Mouse (Mus musculus) limb, embryonic 12.5 days (tissue): ENCODE results near the gene Nipbl. TPM values are rescaled to one million over a fixed set of nuclear protein-coding genes. Genes with fewer than 3 reads are reported as not detected.
"Not testable (repeated sequence)": the region's sequence is repeated elsewhere in the genome, so short reads cannot be mapped to it uniquely, and the experiment has no call there.

Experiments
- ATAC-seq: fragments of 200-750 bp; cut with Nextera tagmentation; 2 replicates; pipeline ENCODE4 v1.8.0; 2017; ENCODE audit warnings: low read depth, moderate TSS enrichment; ENCODE audit not compliant: insufficient number of reproducible peaks, insufficient read depth, low FRiP score, low TSS enrichment
- H3K27ac ChIP-seq: fragments of 300-500 bp; sonication (generic); 2 replicates; pipeline ENCODE4 v1.5.1; 2016; ENCODE audit warnings: mild to moderate bottlenecking, moderate library complexity
- H3K27me3 ChIP-seq: fragments of 300-500 bp; sonication (generic); 2 replicates; pipeline ENCODE4 v1.6.1; 2016; ENCODE audit warnings: mild to moderate bottlenecking, moderate library complexity
- H3K36me3 ChIP-seq: fragments of 300-500 bp; sonication (generic); 2 replicates; pipeline ENCODE4 v1.6.1; 2016; ENCODE audit warnings: mild to moderate bottlenecking, moderate library complexity
- H3K4me1 ChIP-seq: fragments of 300-500 bp; sonication (generic); replicated peaks from 2 replicates; pipeline ENCODE4 v1.6.1; 2016
- H3K4me2 ChIP-seq: fragments of 300-500 bp; sonication (generic); 2 replicates; pipeline ENCODE4 v1.6.1; 2016; ENCODE audit warnings: mild to moderate bottlenecking, moderate library complexity
- H3K4me3 ChIP-seq: fragments of 300-500 bp; sonication (generic); replicated peaks from 2 replicates; pipeline ENCODE4 v1.5.1; 2016; ENCODE audit warnings: mild to moderate bottlenecking
- H3K9ac ChIP-seq: fragments of 300-500 bp; sonication (generic); replicated peaks from 2 replicates; pipeline ENCODE4 v1.6.1; 2016; ENCODE audit warnings: mild to moderate bottlenecking, moderate library complexity
- H3K9me3 ChIP-seq: fragments of 300-500 bp; sonication (generic); 2 replicates; pipeline ENCODE4 v1.6.1; 2016; ENCODE audit warnings: mild to moderate bottlenecking, moderate library complexity
- WGBS: fragments of 180-500 bp; shearing (Covaris S2); methylation state at CpG from one replicate; pipeline ENCODE4 v1.1.7; 2016; 5-methylcytosine and 5-hydroxymethylcytosine counted together
- polyA plus RNA-seq: library from polyadenylated mRNA; unstranded; fragments of >200 nt; fragmentation: Nextera tagmentation; extraction: Ambion mirVana; gene quantifications from 2 replicates; pipeline ENCODE4 v1.2.1, GENCODE M21; 2016

Nipbl gene
- polyA plus RNA-seq, 1 experiment from 2014 or later, result 22.9 TPM

GRCm38 (mm10) chr15:8291251-8291650 is 153.0 kb downstream of the Nipbl start:
- Histone ChIP-seq H3K27me3 (no peaks in the 10 kb centered on the region), H3K27ac (no peak overlapping the region; the same call in 1 of the 2 replicates), H3K4me2 (no peak overlapping the region), H3K4me3 (no peak overlapping the region), H3K9ac (no peak overlapping the region), H3K36me3 (peaks cover 60% of the 10 kb centered on the region), H3K9me3 (no peaks in the 10 kb centered on the region), H3K4me1 (no peaks in the 10 kb centered on the region)
- WGBS, result 79% methylated on average over 14 of the region's 14 CpGs
- peak; percentile 78; the same call in 1 of the 2 replicates for ATAC-seq

- H3K4me3 ChIP-seq, result no peak overlapping the region
- no peak overlapping the region for H3K4me2 ChIP-seq
- ATAC-seq, result no peak
- WGBS, result 94% methylated on average over 2 of the region's 2 CpGs
- no peaks in the 10 kb centered on the region for H3K27me3 ChIP-seq
- H3K27ac ChIP-seq, result no peak overlapping the region
- no peaks in the 10 kb centered on the region for H3K9me3 ChIP-seq
- no peaks in the 10 kb centered on the region for H3K4me1 ChIP-seq
- no peak overlapping the region for H3K9ac ChIP-seq
- no peaks in the 10 kb centered on the region for H3K36me3 ChIP-seq
These were observed 162.1 kb downstream of the Nipbl start for GRCm38 (mm10) chr15:8282155-8282554.

- ATAC-seq, result no peak
- 80% methylated on average over 7 of the region's 7 CpGs for WGBS
These were observed 162.6 kb downstream of the Nipbl start for GRCm38 (mm10) chr15:8281701-8282100.

GRCm38 (mm10) chr15:8279929-8280610 is 164.2 kb downstream of the Nipbl start:
- Histone ChIP-seq H3K4me3 (peak overlapping the region; percentile 36), H3K27me3 (no peaks in the 10 kb centered on the region), H3K9me3 (peaks cover 6% of the 10 kb centered on the region; the same call in 1 of the 2 replicates), H3K4me2 (peak overlapping the region; percentile 53), H3K9ac (0 out of 2 replicates have a peak overlapping the region, but pooled peaks have one; percentile 18), H3K36me3 (peaks cover 1% of the 10 kb centered on the region; the same call in 1 of the 2 replicates), H3K4me1 (no peaks in the 10 kb centered on the region), H3K27ac (no peak overlapping the region)
- no peak for ATAC-seq
- WGBS, result 74% methylated on average over 20 of the region's 20 CpGs

More at GRCm38 (mm10) chr15:8281701-8282100, 162.6 kb downstream of the Nipbl start:
- H3K27me3 ChIP-seq, result no peaks in the 10 kb centered on the region
- no peak overlapping the region for H3K9ac ChIP-seq
- H3K4me2 ChIP-seq, result no peak overlapping the region
- H3K9me3 ChIP-seq, result no peaks in the 10 kb centered on the region
- H3K4me1 ChIP-seq, result no peaks in the 10 kb centered on the region
- H3K4me3 ChIP-seq, result no peak overlapping the region
- H3K27ac ChIP-seq, result no peak overlapping the region
- H3K36me3 ChIP-seq, result no peaks in the 10 kb centered on the region

- WGBS, result 54% methylated on average over 17 of the region's 17 CpGs
- ATAC-seq, result no peak
These were observed 164.9 kb downstream of the Nipbl start for GRCm38 (mm10) chr15:8279320-8279779.

GRCm38 (mm10) chr15:8277916-8278315 is 166.3 kb downstream of the Nipbl start:
- H3K9me3 ChIP-seq, ATAC-seq, H3K27me3 ChIP-seq, H3K4me2 ChIP-seq, H3K4me1 ChIP-seq, H3K4me3 ChIP-seq, H3K9ac ChIP-seq, H3K27ac ChIP-seq: not testable (repeated sequence)
- H3K36me3 ChIP-seq, result peaks cover 17% of the 10 kb centered on the region
- WGBS, result 96% methylated on average over 4 of the region's 4 CpGs

More at GRCm38 (mm10) chr15:8279320-8279779, 164.9 kb downstream of the Nipbl start:
- H3K36me3 ChIP-seq, result peaks cover 8% of the 10 kb centered on the region; the same call in 1 of the 2 replicates
- no peaks in the 10 kb centered on the region for H3K4me1 ChIP-seq
- peaks cover 9% of the 10 kb centered on the region; the same call in 1 of the 2 replicates for H3K9me3 ChIP-seq
- H3K4me3 ChIP-seq, result peak overlapping the region; percentile 36
- no peak overlapping the region for H3K27ac ChIP-seq
- H3K27me3 ChIP-seq, result no peaks in the 10 kb centered on the region
- 0 out of 2 replicates have a peak overlapping the region, but pooled peaks have one; percentile 37 for H3K9ac ChIP-seq
- peak overlapping the region; percentile 53 for H3K4me2 ChIP-seq

- Histone ChIP-seq H3K27me3 (no peaks in the 10 kb centered on the region), H3K9me3 (peaks cover 9% of the 10 kb centered on the region; the same call in 1 of the 2 replicates), H3K36me3 (peaks cover 75% of the 10 kb centered on the region), H3K4me2 (no peak overlapping the region), H3K4me1 (no peaks in the 10 kb centered on the region), H3K4me3 (no peak overlapping the region), H3K27ac (no peak overlapping the region), H3K9ac (no peak overlapping the region)
- no peak for ATAC-seq
- WGBS, result 88% methylated on average over 8 of the region's 8 CpGs
These were observed 172.3 kb downstream of the Nipbl start for GRCm38 (mm10) chr15:8271952-8272351.

- no peak overlapping the region for H3K4me2 ChIP-seq
- H3K4me3 ChIP-seq, result no peak overlapping the region
- no peak overlapping the region for H3K9ac ChIP-seq
- no peaks in the 10 kb centered on the region for H3K27me3 ChIP-seq
- no peak for ATAC-seq
- H3K36me3 ChIP-seq, result peaks cover 91% of the 10 kb centered on the region
- no peak overlapping the region for H3K27ac ChIP-seq
- no peaks in the 10 kb centered on the region for H3K9me3 ChIP-seq
- WGBS, result 90% methylated on average over 8 of the region's 8 CpGs
- H3K4me1 ChIP-seq, result no peaks in the 10 kb centered on the region
These were observed 176.0 kb downstream of the Nipbl start for GRCm38 (mm10) chr15:8268231-8268630.

GRCm38 (mm10) chr15:8267211-8267610 is 177.1 kb downstream of the Nipbl start:
- no peaks in the 10 kb centered on the region for H3K4me1 ChIP-seq
- no peak overlapping the region for H3K27ac ChIP-seq
- ATAC-seq, result no peak
- H3K9ac ChIP-seq, result no peak overlapping the region
- H3K27me3 ChIP-seq, result no peaks in the 10 kb centered on the region
- WGBS, result 87% methylated on average over 3 of the region's 3 CpGs
- no peak overlapping the region for H3K4me2 ChIP-seq
- no peaks in the 10 kb centered on the region for H3K9me3 ChIP-seq
- H3K36me3 ChIP-seq, result peaks cover 90% of the 10 kb centered on the region
- H3K4me3 ChIP-seq, result no peak overlapping the region

- H3K4me1 ChIP-seq, result no peaks in the 10 kb centered on the region
- peaks cover 88% of the 10 kb centered on the region for H3K36me3 ChIP-seq
- no peaks in the 10 kb centered on the region for H3K9me3 ChIP-seq
- no peak overlapping the region for H3K27ac ChIP-seq
- 88% methylated on average over 3 of the region's 3 CpGs for WGBS
- no peak overlapping the region for H3K4me3 ChIP-seq
- no peak overlapping the region for H3K4me2 ChIP-seq
- H3K9ac ChIP-seq, result no peak overlapping the region
- no peak for ATAC-seq
- H3K27me3 ChIP-seq, result no peaks in the 10 kb centered on the region
These were observed 178.3 kb downstream of the Nipbl start for GRCm38 (mm10) chr15:8265946-8266345.
